Mouse (Mus musculus): ENCODE measurements around the gene Ankmy1. TPM values are rescaled to one million over a fixed set of nuclear protein-coding genes. Genes with fewer than 3 reads are reported as not detected.

The Ankmy1 gene
- polyA plus RNA-seq, 1 experiment from 2014 or later: 1.2 TPM

DNA sequence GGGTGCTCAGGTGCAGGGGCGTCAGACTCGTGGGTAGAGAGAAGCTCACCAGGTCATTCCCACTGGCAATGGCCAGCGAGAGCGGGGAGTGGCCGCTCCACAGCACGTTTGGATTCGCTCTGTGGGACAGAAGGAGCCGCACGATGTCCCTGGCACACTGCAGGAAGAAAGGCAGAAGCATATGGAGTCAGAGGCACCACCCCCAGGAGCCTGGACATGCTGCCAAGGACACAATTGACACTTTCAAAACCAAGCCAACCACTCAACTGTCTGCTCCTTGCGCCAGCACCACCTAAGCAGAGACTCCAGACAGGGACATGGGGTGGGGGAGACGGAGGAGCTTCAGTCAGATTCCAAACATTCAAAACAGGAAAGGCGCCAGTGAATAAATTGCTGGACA, 23.4 kb downstream of the Ankmy1 start:
- DNase-seq (ENCODE audit: low spot score): no peak
- Histone ChIP-seq H3K9me3 (ENCODE audit: control insufficient read depth, low read length) (no peaks in the 10 kb centered on the region), H3K9ac (no peak overlapping the region), H3K4me2 (replicated peaks) (no peak overlapping the region), H3K36me3 (replicated peaks; ENCODE audit: control insufficient read depth, insufficient read depth) (no peaks in the 10 kb centered on the region), H3K27me3 (ENCODE audit: control insufficient read depth, insufficient read depth, low read length) (no peaks in the 10 kb centered on the region), H3K4me3 (replicated peaks; ENCODE audit: low read length) (no peak overlapping the region), H3K4me1 (replicated peaks; ENCODE audit: control insufficient read depth, insufficient read depth, low read length) (no peaks in the 10 kb centered on the region), H3K27ac (no peak overlapping the region)
- WGBS: 82% methylated on average over 12 of the region's 12 CpGs
- ATAC-seq (ENCODE audit: low FRiP score): no peak

GRCm38 (mm10) chr1:92878066-92878741, 24.5 kb downstream of the Ankmy1 start:
- WGBS: 91% methylated on average over 13 of the region's 13 CpGs
- ATAC-seq (ENCODE audit: low FRiP score) (no peak), DNase-seq (ENCODE audit: low spot score) (no peak)
- H3K4me3 ChIP-seq (replicated peaks; ENCODE audit: low read length): no peak overlapping the region
- H3K36me3 ChIP-seq (replicated peaks; ENCODE audit: control insufficient read depth, insufficient read depth): no peaks in the 10 kb centered on the region
- no peak overlapping the region for H3K4me2 ChIP-seq (replicated peaks)
- H3K27ac ChIP-seq: no peak overlapping the region
- H3K27me3 ChIP-seq (ENCODE audit: control insufficient read depth, insufficient read depth, low read length): no peaks in the 10 kb centered on the region
- H3K4me1 ChIP-seq (replicated peaks; ENCODE audit: control insufficient read depth, insufficient read depth, low read length): no peaks in the 10 kb centered on the region
- H3K9me3 ChIP-seq (ENCODE audit: control insufficient read depth, low read length): no peaks in the 10 kb centered on the region
- no peak overlapping the region for H3K9ac ChIP-seq

DNA sequence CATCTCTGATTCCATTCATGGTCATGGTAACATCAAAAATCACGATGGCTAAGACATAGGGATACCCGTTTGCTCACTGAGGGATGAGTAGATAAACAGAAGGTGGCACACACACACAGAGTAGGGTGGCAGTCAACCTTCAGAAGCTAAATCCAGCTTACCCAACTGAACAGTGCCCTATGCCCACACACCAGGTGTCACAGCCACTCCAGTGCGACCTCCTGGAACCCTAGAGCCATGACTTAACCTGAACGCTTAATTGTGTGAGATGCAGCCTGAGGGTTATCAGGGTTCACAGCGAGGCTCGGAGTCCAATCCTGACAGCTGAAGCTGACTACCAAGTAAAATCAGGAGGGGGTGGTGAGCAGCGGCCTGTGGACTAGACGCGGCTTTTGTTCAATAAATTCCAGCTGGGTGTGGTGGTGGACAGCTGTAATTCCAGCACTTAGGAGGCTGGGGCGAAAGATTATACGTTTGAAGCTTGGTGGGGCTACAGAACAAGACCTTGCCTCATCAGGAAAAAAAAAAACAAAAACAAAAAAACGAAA, 25.2 kb downstream of the Ankmy1 start:
- no peak for ATAC-seq (ENCODE audit: low FRiP score)
- no peaks in the 10 kb centered on the region for H3K4me1 ChIP-seq (replicated peaks; ENCODE audit: control insufficient read depth, insufficient read depth, low read length)
- WGBS: 67% methylated on average over 12 of the region's 12 CpGs

GRCm38 (mm10) chr1:92875360-92876111, 27.2 kb downstream of the Ankmy1 start:
- DNase-seq (ENCODE audit: low spot score) (no peak), ATAC-seq (ENCODE audit: low FRiP score) (no peak)
- H3K9me3 ChIP-seq (ENCODE audit: control insufficient read depth, low read length): no peaks in the 10 kb centered on the region
- H3K4me2 ChIP-seq (replicated peaks): no peak overlapping the region
- no peak overlapping the region for H3K9ac ChIP-seq
- H3K4me3 ChIP-seq (replicated peaks; ENCODE audit: low read length): no peak overlapping the region
- H3K27ac ChIP-seq: no peak overlapping the region
- no peaks in the 10 kb centered on the region for H3K4me1 ChIP-seq (replicated peaks; ENCODE audit: control insufficient read depth, insufficient read depth, low read length)
- WGBS: 81% methylated on average over 8 of the region's 8 CpGs
- H3K36me3 ChIP-seq (replicated peaks; ENCODE audit: control insufficient read depth, insufficient read depth): no peaks in the 10 kb centered on the region
- H3K27me3 ChIP-seq (ENCODE audit: control insufficient read depth, insufficient read depth, low read length): no peaks in the 10 kb centered on the region

More for the DNA sequence above, 25.2 kb downstream of the Ankmy1 start:
- no peak overlapping the region for H3K9ac ChIP-seq
- no peaks in the 10 kb centered on the region for H3K9me3 ChIP-seq (ENCODE audit: control insufficient read depth, low read length)
- H3K27me3 ChIP-seq (ENCODE audit: control insufficient read depth, insufficient read depth, low read length): no peaks in the 10 kb centered on the region
- no peak overlapping the region for H3K27ac ChIP-seq
- no peaks in the 10 kb centered on the region for H3K36me3 ChIP-seq (replicated peaks; ENCODE audit: control insufficient read depth, insufficient read depth)
- no peak overlapping the region for H3K4me3 ChIP-seq (replicated peaks; ENCODE audit: low read length)
- H3K4me2 ChIP-seq (replicated peaks): no peak overlapping the region
- no peak for DNase-seq (ENCODE audit: low spot score)

DNA sequence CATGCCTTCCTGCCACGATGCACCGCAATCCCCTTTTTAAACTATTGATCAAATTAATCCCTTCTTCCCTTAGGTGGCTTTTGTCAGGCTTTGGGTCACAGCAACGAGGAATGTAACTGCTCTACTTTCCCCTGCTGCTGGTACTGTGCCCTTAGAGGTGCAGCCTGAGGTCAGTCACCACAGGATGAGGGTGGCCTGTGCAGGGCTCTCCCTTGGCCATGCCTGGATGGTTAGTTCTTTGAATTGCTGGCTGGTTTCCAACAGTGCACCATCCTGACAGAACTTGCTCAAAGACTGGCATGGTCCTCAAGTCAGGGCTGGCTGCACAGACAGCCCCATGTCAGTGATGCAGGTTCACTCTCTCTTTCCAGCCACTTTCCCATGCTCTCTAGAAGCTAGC, 28.7 kb downstream of the Ankmy1 start:
- no peaks in the 10 kb centered on the region for H3K36me3 ChIP-seq (replicated peaks; ENCODE audit: control insufficient read depth, insufficient read depth)
- WGBS: 62% methylated on average over 3 of the region's 3 CpGs

DNA sequence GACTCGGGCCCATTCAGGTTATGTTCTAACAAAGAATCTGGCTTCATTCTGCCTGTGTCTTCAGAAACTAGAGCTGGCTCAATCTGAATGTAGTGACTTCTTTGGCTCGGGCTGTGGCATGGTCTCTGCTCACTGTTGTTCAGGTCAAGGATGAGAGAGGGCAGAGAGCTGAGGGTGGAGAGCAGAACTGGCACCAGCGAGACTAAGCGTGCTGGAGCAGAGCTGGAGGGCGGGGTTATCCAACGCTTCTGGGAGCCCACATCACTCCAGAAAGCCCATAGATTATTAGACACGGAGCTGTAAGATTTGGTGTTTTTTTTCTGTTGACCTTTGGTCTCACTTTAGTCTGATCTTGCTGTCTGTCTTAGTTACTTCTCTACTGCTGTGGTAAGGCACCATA, 30.0 kb downstream of the Ankmy1 start:
- Histone ChIP-seq H3K27ac (no peak overlapping the region), H3K36me3 (replicated peaks; ENCODE audit: control insufficient read depth, insufficient read depth) (no peaks in the 10 kb centered on the region), H3K4me1 (replicated peaks; ENCODE audit: control insufficient read depth, insufficient read depth, low read length) (no peaks in the 10 kb centered on the region), H3K9me3 (ENCODE audit: control insufficient read depth, low read length) (no peaks in the 10 kb centered on the region), H3K27me3 (ENCODE audit: control insufficient read depth, insufficient read depth, low read length) (no peaks in the 10 kb centered on the region), H3K4me3 (replicated peaks; ENCODE audit: low read length) (no peak overlapping the region), H3K4me2 (replicated peaks) (no peak overlapping the region), H3K9ac (no peak overlapping the region)
- ATAC-seq (ENCODE audit: low FRiP score) (no peak), DNase-seq (ENCODE audit: low spot score) (no peak)
- WGBS: 91% methylated on average over 7 of the region's 7 CpGs

More for the DNA sequence above, 28.7 kb downstream of the Ankmy1 start:
- H3K27me3 ChIP-seq (ENCODE audit: control insufficient read depth, insufficient read depth, low read length): no peaks in the 10 kb centered on the region
- no peak overlapping the region for H3K27ac ChIP-seq
- no peaks in the 10 kb centered on the region for H3K9me3 ChIP-seq (ENCODE audit: control insufficient read depth, low read length)
- no peaks in the 10 kb centered on the region for H3K4me1 ChIP-seq (replicated peaks; ENCODE audit: control insufficient read depth, insufficient read depth, low read length)
- ATAC-seq (ENCODE audit: low FRiP score) (no peak), DNase-seq (ENCODE audit: low spot score) (no peak)
- H3K9ac ChIP-seq: no peak overlapping the region
- H3K4me2 ChIP-seq (replicated peaks): no peak overlapping the region
- no peak overlapping the region for H3K4me3 ChIP-seq (replicated peaks; ENCODE audit: low read length)

DNA sequence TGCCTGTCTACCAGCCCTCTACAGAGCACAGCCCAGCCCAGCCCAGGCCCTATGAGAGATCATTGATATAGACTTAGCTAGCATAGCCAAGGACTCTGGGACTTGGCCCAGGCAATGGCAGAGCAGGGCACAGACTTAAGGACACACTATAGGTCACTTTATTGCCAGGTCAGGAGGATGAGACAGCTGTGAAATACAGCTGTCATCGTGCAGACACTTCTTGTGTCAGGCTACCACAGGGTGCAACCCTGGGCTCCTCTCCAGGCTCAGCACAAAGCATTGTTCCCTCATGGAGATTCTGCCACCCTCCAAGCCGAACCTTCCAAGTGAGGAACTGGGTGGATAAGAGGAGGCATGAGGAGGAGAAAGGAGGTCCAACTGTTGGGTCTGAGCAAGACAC, 32.7 kb downstream of the Ankmy1 start:
- no peaks in the 10 kb centered on the region for H3K36me3 ChIP-seq (replicated peaks; ENCODE audit: control insufficient read depth, insufficient read depth)
- no peak overlapping the region for H3K4me3 ChIP-seq (replicated peaks; ENCODE audit: low read length)
- H3K27ac ChIP-seq: no peak overlapping the region
- DNase-seq (ENCODE audit: low spot score): no peak
- 0 out of 2 replicates have a peak, but pooled peaks cover 7% of the 10 kb centered on the region for H3K4me1 ChIP-seq (replicated peaks; ENCODE audit: control insufficient read depth, insufficient read depth, low read length)
- no peaks in the 10 kb centered on the region for H3K27me3 ChIP-seq (ENCODE audit: control insufficient read depth, insufficient read depth, low read length)
- no peaks in the 10 kb centered on the region for H3K9me3 ChIP-seq (ENCODE audit: control insufficient read depth, low read length)
- no peak overlapping the region for H3K9ac ChIP-seq
- H3K4me2 ChIP-seq (replicated peaks): no peak overlapping the region
- ATAC-seq (ENCODE audit: low FRiP score): no peak
- 84% methylated on average over 2 of the region's 2 CpGs for WGBS

GRCm38 (mm10) chr1:92866170-92866569, 36.5 kb downstream of the Ankmy1 start:
- H3K4me1 ChIP-seq (replicated peaks; ENCODE audit: control insufficient read depth, insufficient read depth, low read length): 0 out of 2 replicates have a peak, but pooled peaks cover 7% of the 10 kb centered on the region
- no peak for ATAC-seq (ENCODE audit: low FRiP score)
- no peak overlapping the region for H3K4me2 ChIP-seq (replicated peaks)
- no peak overlapping the region for H3K9ac ChIP-seq
- 78% methylated on average over 2 of the region's 2 CpGs for WGBS
- no peaks in the 10 kb centered on the region for H3K36me3 ChIP-seq (replicated peaks; ENCODE audit: control insufficient read depth, insufficient read depth)
- no peak for DNase-seq (ENCODE audit: low spot score)
- no peaks in the 10 kb centered on the region for H3K9me3 ChIP-seq (ENCODE audit: control insufficient read depth, low read length)
- H3K4me3 ChIP-seq (replicated peaks; ENCODE audit: low read length): no peak overlapping the region
- H3K27ac ChIP-seq: no peak overlapping the region
- no peaks in the 10 kb centered on the region for H3K27me3 ChIP-seq (ENCODE audit: control insufficient read depth, insufficient read depth, low read length)

DNA sequence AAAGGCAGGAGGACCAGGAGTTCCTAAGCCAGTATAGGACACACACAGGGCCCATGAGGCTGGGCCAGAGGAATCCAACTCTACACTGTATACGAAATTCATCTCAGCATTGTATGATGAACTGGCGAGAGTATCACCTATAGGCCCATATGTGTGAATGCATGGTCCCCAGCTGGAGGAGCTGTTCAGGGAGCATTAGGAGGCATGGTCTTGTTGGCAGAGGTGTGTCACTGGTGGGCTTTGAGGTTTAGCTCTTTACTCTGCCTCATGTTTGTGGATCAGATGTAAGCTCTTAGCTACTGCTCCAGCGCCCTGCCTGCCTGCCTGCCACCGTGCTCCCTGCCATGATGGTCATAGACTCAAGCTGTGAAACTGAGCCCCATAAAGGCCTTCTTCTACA, 39.4 kb downstream of the Ankmy1 start:
- 90% methylated on average over 4 of the region's 4 CpGs for WGBS
- no peaks in the 10 kb centered on the region for H3K27me3 ChIP-seq (ENCODE audit: control insufficient read depth, insufficient read depth, low read length)
- H3K4me1 ChIP-seq (replicated peaks; ENCODE audit: control insufficient read depth, insufficient read depth, low read length): 0 out of 2 replicates have a peak, but pooled peaks cover 7% of the 10 kb centered on the region
- H3K4me3 ChIP-seq (replicated peaks; ENCODE audit: low read length): no peak overlapping the region
- peaks cover 22% of the 10 kb centered on the region for H3K36me3 ChIP-seq (replicated peaks; ENCODE audit: control insufficient read depth, insufficient read depth)
- H3K4me2 ChIP-seq (replicated peaks): no peak overlapping the region
- DNase-seq (ENCODE audit: low spot score): no peak
- no peak overlapping the region for H3K9ac ChIP-seq
- H3K27ac ChIP-seq: no peak overlapping the region
- H3K9me3 ChIP-seq (ENCODE audit: control insufficient read depth, low read length): no peaks in the 10 kb centered on the region
- no peak for ATAC-seq (ENCODE audit: low FRiP score)

Measured in hindbrain, embryonic 14.5 days (tissue).